Mouse (Mus musculus): Measurements from ENCODE around the gene Dnm2. TPM values are rescaled to one million over a fixed set of nuclear protein-coding genes. Genes with fewer than 3 reads are reported as not detected.

Dnm2 gene
- polyA plus RNA-seq (2015; fragmentation: Nextera tagmentation; extraction: Ambion mirVana): 107 TPM in 2 replicates

GRCm38 (mm10) chr9:21424631-21425555, at the start of gene Dnm2:
Gene Dnm2 (plus strand): TSS chr9:21424908.
- peak; percentile 100 for DNase-seq (ENCODE audit: low spot score)

DNA sequence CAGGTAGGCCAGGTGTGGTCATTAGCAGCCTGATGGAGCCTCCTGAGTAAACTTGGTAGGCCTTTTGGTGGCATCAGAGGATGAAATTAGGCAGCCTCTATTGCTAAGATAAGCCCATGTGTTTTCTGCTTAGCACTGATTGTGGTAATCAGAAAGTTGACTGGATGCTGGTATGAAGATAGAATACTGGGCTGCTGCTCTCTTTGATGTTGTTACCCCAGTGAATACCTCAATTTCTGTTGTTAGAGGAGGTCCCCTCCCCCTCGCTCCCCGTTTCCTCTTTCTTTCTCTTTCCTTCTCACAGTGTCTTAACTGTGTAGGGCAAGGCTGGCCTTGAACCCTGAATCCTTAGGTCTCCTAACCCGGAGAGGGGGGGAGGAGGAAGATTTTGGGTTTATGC, 45.5 kb upstream of the Dnm2 start:
- no peak for DNase-seq (ENCODE audit: low spot score)

DNA sequence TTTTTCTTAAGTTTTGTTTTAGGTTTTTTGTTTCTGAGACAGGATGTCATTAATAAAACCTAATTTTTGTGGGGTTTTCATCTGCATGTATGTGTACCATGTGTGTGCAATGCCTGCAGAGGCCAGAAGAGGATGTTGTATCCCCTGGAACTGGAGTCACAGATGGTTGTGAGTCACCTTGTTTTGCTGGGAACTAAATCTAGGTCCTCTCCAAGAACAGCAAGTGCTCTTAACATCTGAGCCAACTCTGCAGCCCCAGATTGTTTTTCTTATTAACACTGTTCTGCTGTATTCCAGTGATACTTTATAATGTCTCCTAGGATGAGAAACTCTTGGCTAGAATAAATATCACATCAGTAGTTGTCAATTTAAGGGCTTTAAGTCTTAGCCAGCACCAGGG, 43.8 kb upstream of the Dnm2 start:
- no peak for DNase-seq (ENCODE audit: low spot score)

DNA sequence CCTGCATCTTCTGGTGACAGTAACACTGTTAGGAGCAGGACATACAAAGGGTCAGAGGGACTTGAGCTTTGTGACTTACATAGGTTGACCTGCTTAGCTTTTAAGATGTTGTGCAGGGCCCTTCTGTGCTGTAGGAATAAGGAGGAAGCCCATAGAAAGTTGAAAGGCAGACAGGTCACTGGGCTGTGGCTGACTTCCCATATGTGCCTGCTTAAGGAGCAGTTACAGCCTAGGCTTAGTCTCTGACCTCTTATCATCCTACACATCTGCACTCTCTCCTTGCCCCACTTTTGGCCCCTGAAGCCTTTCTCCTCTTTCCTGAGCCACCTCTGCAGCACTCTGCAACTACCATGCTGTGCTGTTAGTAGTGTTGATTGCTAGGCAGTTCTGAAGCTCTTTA, 40.7 kb upstream of the Dnm2 start:
- no peak for DNase-seq (ENCODE audit: low spot score)

DNA sequence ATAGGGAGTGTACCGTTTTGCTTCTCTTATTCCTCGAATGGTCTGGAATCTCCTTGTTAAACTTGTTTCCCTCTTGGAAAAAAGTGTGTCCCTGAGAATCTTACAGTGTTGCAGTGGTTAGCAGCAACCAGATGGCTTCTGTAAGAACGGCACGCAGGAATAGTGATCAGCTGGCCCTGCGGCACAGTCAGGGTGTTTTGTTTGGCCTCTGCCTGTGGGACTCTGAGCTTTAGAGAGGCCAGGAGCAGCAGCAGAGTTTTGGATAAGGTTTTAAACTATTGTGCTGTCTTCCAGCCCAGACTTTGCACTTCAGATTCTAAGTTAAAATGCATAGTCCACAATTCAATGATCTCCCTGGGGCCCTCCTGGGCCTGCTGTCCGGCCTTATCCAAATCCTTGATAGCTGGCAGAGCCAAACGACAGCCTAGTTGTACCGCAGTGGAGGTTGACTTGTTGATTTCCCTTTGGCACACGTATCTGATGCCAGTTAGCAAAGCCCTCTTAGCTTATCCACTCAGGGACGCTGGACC, 32.0 kb upstream of the Dnm2 start:
- DNase-seq (ENCODE audit: low spot score): no peak

DNA sequence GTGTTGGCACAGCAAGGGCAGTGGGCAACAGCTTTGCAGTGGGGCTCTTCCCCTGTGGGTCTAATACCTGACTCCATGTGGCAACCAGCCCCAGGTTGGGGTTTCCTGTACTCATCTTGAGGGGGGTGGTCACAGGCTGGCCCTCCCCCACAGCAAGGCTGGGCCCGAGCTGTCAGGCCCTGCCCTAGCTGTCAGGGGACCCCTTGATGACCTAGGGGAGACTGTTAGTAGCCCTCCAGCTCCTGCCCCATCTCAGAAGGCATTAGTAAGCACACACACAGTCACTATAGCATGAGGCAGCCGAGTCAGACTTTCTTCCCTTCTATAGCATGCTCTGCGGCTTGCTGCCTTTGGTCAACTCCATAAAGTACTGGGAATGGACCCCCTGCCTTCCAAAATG, 29.0 kb upstream of the Dnm2 start:
- no peak for DNase-seq (ENCODE audit: low spot score)

DNA sequence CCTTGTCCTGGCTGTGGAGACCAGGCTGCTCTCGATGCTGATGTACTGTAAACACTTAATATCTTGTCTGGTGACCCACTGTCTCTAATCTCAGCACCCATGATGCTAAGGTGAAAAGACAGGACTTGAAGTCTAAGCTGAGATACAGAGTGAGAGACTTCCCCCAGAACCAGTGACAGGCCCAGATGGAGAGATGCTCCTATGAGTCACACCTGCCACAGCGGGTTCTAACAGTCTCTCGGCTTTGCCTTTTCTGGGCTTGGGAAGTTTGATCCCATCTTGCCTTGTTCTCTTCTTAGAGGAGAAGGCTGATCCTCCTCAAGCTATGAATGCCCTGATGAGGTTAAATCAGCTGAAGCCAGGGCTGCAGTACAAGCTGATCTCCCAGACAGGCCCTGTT, 27.5 kb upstream of the Dnm2 start:
- no peak for DNase-seq (ENCODE audit: low spot score)

GRCm38 (mm10) chr9:21401042-21401441, 23.7 kb upstream of the Dnm2 start:
- no peak for DNase-seq (ENCODE audit: low spot score)

DNA sequence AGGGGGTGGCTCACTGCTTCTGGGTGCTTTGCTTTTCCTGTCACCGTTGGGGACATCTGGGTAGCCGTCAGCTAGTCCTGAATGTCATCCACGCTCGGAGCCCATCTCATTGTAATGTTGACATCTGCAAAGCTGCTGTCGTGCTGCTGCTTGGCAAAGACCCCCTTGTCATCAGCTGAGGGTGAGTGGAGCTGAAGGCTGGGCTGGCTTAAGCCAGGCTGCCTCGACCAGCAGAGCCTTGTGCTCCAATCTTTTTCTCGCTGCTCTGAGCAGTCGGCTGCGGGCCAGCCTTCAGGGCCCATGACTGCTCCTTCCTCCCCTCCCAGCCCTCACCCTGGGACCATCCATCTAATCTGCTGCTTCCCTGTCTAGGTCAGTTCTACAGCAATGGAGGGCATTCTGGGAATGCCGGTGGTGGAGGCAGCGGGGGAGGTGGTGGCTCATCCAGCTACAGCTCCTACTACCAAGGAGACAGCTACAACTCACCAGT, 21.9 kb upstream of the Dnm2 start:
- no peak for DNase-seq (ENCODE audit: low spot score)

DNA sequence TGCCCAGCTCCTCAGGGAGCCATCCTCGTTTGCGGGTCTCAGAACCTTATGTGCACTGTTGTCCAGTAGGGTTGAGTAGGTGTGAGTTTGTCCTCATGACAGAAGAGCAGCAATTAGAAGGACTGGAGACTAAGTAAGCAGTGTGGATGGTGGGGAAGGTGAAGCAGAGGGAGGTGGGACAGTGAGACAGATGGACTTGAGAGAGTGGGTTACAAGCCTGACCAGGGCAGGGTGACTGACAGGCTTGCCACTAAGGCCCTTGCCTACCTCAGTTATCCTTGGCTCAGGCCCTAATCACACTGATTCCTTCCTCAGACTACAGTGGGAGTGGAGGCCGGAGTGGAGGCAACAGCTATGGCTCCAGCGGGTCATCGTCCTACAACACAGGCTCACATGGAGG, 21.0 kb upstream of the Dnm2 start:
- no peak for DNase-seq (ENCODE audit: low spot score)

DNA sequence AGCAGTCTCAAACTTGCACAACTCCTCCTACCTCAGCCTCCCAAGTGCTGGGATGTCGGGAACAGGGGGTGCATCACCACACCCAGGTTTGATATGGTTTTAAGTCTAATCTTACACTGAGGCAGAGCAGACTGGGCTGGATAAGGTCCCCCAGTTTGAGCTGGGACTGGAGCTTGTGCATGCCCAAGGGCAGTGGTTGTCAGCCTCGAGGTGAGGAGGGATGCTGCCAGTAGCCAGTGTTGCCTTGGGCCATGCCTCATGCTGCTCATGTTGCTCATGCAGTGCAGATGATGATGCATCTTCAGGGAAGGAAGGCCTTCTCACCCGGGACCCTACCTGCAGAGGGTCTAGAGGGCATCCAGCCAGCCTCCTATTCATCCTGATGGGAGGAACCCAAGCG, 19.2 kb upstream of the Dnm2 start:
- no peak for DNase-seq (ENCODE audit: low spot score)

- no peak for DNase-seq (ENCODE audit: low spot score)
These were observed 16.8 kb upstream of the Dnm2 start for GRCm38 (mm10) chr9:21407951-21408350.

GRCm38 (mm10) chr9:21408624-21409023, 16.1 kb upstream of the Dnm2 start:
- no peak for DNase-seq (ENCODE audit: low spot score)

DNA sequence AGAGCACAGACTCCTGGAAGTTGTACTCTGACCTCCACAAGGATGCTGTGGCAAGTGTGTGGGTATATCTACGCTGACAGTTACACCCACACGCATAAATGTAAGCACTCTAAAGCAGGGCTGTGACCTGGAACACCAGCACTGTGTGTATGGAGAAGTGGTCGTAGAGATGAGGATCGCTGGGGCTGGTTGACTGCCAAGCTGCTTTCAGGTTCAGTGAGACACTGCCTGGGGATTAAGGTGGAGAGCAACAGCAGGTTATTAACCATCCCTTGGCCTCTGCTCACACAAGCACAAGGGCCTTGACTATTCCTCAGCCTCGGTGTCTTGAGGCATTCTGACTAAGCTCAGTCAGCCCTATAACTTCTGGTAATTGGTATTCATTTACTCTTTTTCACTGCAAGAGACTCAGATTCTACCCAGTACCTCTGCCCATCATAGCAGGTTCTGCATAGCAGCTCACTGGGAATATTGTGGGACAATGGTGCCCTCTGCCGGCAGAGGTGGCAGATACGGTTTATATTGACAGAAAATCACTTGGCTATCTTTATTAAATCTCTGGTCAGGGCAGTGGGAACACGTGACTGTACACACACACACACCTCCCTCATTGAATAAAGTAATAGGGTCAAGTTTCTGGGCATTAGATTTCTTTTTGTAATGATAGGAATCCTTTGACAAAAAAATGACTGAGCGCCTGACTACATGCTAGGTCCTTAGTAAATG, 15.0 kb upstream of the Dnm2 start:
- peak; percentile 75 for DNase-seq (ENCODE audit: low spot score)

GRCm38 (mm10) chr9:21411669-21412550, 12.8 kb upstream of the Dnm2 start, which contains the start of gene Qtrt1:
Gene Qtrt1 (plus strand): TSS chr9:21411837.
- DNase-seq (ENCODE audit: low spot score): peak; percentile 87

DNA sequence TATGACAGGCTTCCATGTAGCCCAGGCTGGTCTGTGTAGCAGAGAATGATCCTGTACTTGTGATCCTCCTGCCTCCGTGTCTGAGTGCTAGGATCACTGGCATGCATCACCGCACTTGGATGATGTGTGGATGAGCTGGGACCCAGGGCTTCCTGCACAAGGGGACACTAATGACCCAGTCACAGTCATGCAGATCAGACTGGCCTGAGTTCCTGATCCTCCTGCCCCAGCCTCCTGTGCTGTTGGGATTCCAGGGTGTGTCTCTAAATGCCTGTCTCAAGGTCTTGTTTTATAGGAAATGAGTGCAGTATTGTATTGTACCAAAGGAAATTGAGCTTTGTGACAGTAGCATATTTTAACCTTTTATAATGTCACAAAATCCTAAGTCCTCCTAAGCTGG, 6.8 kb upstream of the Dnm2 start:
- no peak for DNase-seq (ENCODE audit: low spot score)

DNA sequence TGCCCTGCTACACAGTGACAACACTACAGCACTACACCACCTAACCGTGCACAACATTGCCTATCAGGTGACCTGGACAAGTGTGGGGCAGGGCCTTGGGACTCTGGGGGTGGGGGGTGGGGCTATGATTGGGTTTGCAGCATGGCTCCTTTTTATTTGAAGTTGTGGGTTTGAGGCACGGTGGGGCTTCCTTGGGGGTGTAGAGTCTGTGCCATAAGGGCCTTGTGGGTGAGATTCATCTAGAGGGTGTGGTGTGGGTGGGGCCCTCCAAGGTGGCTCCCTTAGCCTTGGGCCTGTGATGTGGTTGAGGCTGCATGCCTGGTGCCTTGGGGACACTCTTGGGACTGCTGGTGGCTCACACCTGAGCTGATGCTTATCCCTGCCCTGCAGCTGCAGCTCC, 5.1 kb upstream of the Dnm2 start:
- DNase-seq (ENCODE audit: low spot score): peak; percentile 79

DNA sequence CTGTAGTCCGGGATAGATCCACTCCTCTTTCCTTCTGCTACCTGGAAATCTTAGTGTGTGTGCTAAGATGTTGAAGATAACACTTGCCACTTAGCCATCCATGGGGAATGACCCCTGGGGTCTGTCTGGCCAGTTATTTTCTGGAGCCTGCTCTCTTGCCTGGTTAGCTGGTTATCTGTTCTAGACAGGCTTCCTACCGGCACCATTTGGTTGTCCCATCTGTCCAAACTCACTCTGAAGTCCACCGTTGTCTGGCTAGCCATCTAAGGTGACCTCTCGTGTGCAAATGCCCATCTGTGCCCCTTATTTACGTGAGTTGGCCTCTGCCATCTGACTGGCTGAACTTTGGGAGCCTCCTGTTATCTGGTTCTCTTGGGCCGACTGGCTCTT, 843 bp downstream of the Dnm2 start:
- no peak for DNase-seq (ENCODE audit: low spot score)

GRCm38 (mm10) chr9:21426013-21426412, 1.3 kb downstream of the Dnm2 start:
- DNase-seq (ENCODE audit: low spot score): peak; percentile 35

- DNase-seq (ENCODE audit: low spot score): no peak
These were observed 1.8 kb downstream of the Dnm2 start for GRCm38 (mm10) chr9:21426525-21426924.

- DNase-seq (ENCODE audit: low spot score): no peak
These were observed 3.1 kb downstream of the Dnm2 start for GRCm38 (mm10) chr9:21427773-21428172.
